Mouse (Mus musculus): ENCODE data around the gene Htt. TPM values are rescaled to one million over a fixed set of nuclear protein-coding genes. Genes with fewer than 3 reads are reported as not detected.
"Not testable (repeated sequence)": the region's sequence is repeated elsewhere in the genome, so short reads cannot be mapped to it uniquely, and the experiment has no call there.

The Htt gene
- 7.9 and 11.6 TPM in 2 replicates for polyA plus RNA-seq (2014; fragmentation: Nextera tagmentation; extraction: Ambion mirVana)

GRCm38 (mm10) chr5:34761509-34761908 lies at the start of gene Htt:
Gene Htt, plus strand, starts transcription at chr5:34761740.
- H3K27me3 ChIP-seq (replicated peaks; ENCODE audit: control insufficient read depth, insufficient read depth, low read length): no peaks in the 10 kb centered on the region
- peak within 1 kb of the TSS; percentile 82 for H3K9ac ChIP-seq (ENCODE audit: low read length)
- ATAC-seq (peak; percentile 99), DNase-seq (ENCODE audit: low spot score) (peak; percentile 99)
- WGBS: 2% methylated on average over 35 of the region's 35 CpGs
- H3K36me3 ChIP-seq (ENCODE audit: control insufficient read depth, insufficient read depth, low read length): no peaks in the 10 kb centered on the region
- peak within 1 kb of the TSS; percentile 71 for H3K4me3 ChIP-seq (ENCODE audit: low read depth, low read length)
- H3K9me3 ChIP-seq (replicated peaks; ENCODE audit: control insufficient read depth, low read length): no peaks in the 10 kb centered on the region
- H3K27ac ChIP-seq (ENCODE audit: low read depth, low read length): peak within 1 kb of the TSS; percentile 94
- H3K4me1 ChIP-seq (ENCODE audit: control insufficient read depth, insufficient read depth, low read length): peaks cover 13% of the 10 kb centered on the region
- H3K4me2 ChIP-seq (ENCODE audit: low read length): peak within 1 kb of the TSS; percentile 93

GRCm38 (mm10) chr5:34714371-34714770 lies 47.2 kb upstream of the Htt start:
- H3K27ac ChIP-seq (ENCODE audit: low read depth, low read length); DNase-seq (ENCODE audit: low spot score); H3K9me3 ChIP-seq (replicated peaks; ENCODE audit: control insufficient read depth, low read length); H3K9ac ChIP-seq (ENCODE audit: low read length); H3K27me3 ChIP-seq (replicated peaks; ENCODE audit: control insufficient read depth, insufficient read depth, low read length); H3K4me1 ChIP-seq (ENCODE audit: control insufficient read depth, insufficient read depth, low read length); ATAC-seq; H3K4me2 ChIP-seq (ENCODE audit: low read length); H3K36me3 ChIP-seq (ENCODE audit: control insufficient read depth, insufficient read depth, low read length); H3K4me3 ChIP-seq (ENCODE audit: low read depth, low read length): not testable (repeated sequence)
- WGBS: 78% methylated on average over 3 of the region's 3 CpGs

GRCm38 (mm10) chr5:34714816-34715215 lies 46.7 kb upstream of the Htt start:
- Histone ChIP-seq H3K4me3 (ENCODE audit: low read depth, low read length) (no peak overlapping the region), H3K4me1 (ENCODE audit: control insufficient read depth, insufficient read depth, low read length) (no peaks in the 10 kb centered on the region), H3K9ac (ENCODE audit: low read length) (no peak overlapping the region), H3K27me3 (replicated peaks; ENCODE audit: control insufficient read depth, insufficient read depth, low read length) (no peaks in the 10 kb centered on the region), H3K27ac (ENCODE audit: low read depth, low read length) (no peak overlapping the region), H3K4me2 (ENCODE audit: low read length) (no peak overlapping the region), H3K9me3 (replicated peaks; ENCODE audit: control insufficient read depth, low read length) (no peaks in the 10 kb centered on the region), H3K36me3 (ENCODE audit: control insufficient read depth, insufficient read depth, low read length) (no peaks in the 10 kb centered on the region)
- no peak for DNase-seq (ENCODE audit: low spot score)
- WGBS: 85% methylated on average over 5 of the region's 5 CpGs
- no peak for ATAC-seq

- Histone ChIP-seq H3K9me3 (replicated peaks; ENCODE audit: control insufficient read depth, low read length) (no peaks in the 10 kb centered on the region), H3K4me2 (ENCODE audit: low read length) (no peak overlapping the region), H3K27me3 (replicated peaks; ENCODE audit: control insufficient read depth, insufficient read depth, low read length) (no peaks in the 10 kb centered on the region), H3K36me3 (ENCODE audit: control insufficient read depth, insufficient read depth, low read length) (no peaks in the 10 kb centered on the region), H3K9ac (ENCODE audit: low read length) (no peak overlapping the region), H3K4me3 (ENCODE audit: low read depth, low read length) (no peak overlapping the region), H3K4me1 (ENCODE audit: control insufficient read depth, insufficient read depth, low read length) (no peaks in the 10 kb centered on the region), H3K27ac (ENCODE audit: low read depth, low read length) (no peak overlapping the region)
- ATAC-seq (no peak), DNase-seq (ENCODE audit: low spot score) (peak; percentile 16)
These were observed 32.4 kb upstream of the Htt start for GRCm38 (mm10) chr5:34729141-34729540.

- Histone ChIP-seq H3K4me3 (ENCODE audit: low read depth, low read length) (no peak overlapping the region), H3K9ac (ENCODE audit: low read length) (no peak overlapping the region), H3K36me3 (ENCODE audit: control insufficient read depth, insufficient read depth, low read length) (no peaks in the 10 kb centered on the region), H3K4me1 (ENCODE audit: control insufficient read depth, insufficient read depth, low read length) (no peaks in the 10 kb centered on the region), H3K9me3 (replicated peaks; ENCODE audit: control insufficient read depth, low read length) (no peaks in the 10 kb centered on the region), H3K27ac (ENCODE audit: low read depth, low read length) (no peak overlapping the region), H3K4me2 (ENCODE audit: low read length) (no peak overlapping the region), H3K27me3 (replicated peaks; ENCODE audit: control insufficient read depth, insufficient read depth, low read length) (no peaks in the 10 kb centered on the region)
- no peak for ATAC-seq
- no peak for DNase-seq (ENCODE audit: low spot score)
- WGBS: 88% methylated on average over 1 of the region's 1 CpGs
These were observed 31.3 kb upstream of the Htt start for GRCm38 (mm10) chr5:34730255-34730654.

GRCm38 (mm10) chr5:34751477-34751876 lies 10.1 kb upstream of the Htt start:
- Histone ChIP-seq H3K4me3 (ENCODE audit: low read depth, low read length) (no peak overlapping the region), H3K27me3 (replicated peaks; ENCODE audit: control insufficient read depth, insufficient read depth, low read length) (no peaks in the 10 kb centered on the region), H3K4me1 (ENCODE audit: control insufficient read depth, insufficient read depth, low read length) (no peaks in the 10 kb centered on the region), H3K36me3 (ENCODE audit: control insufficient read depth, insufficient read depth, low read length) (no peaks in the 10 kb centered on the region), H3K4me2 (ENCODE audit: low read length) (no peak overlapping the region), H3K27ac (ENCODE audit: low read depth, low read length) (no peak overlapping the region), H3K9ac (ENCODE audit: low read length) (no peak overlapping the region), H3K9me3 (replicated peaks; ENCODE audit: control insufficient read depth, low read length) (no peaks in the 10 kb centered on the region)
- 59% methylated on average over 3 of the region's 3 CpGs for WGBS
- ATAC-seq: no peak
- DNase-seq (ENCODE audit: low spot score): no peak

- 82% methylated on average over 1 of the region's 1 CpGs for WGBS
These were observed 2.8 kb upstream of the Htt start for GRCm38 (mm10) chr5:34758762-34759161.

GRCm38 (mm10) chr5:34760850-34761508 lies 561 bp upstream of the Htt start:
- ATAC-seq (peak; percentile 1; the same call in 1 of the 2 replicates), DNase-seq (ENCODE audit: low spot score) (no peak)
- peak overlapping the region; percentile 71 for H3K4me3 ChIP-seq (ENCODE audit: low read depth, low read length)
- peaks cover 13% of the 10 kb centered on the region for H3K4me1 ChIP-seq (ENCODE audit: control insufficient read depth, insufficient read depth, low read length)
- no peaks in the 10 kb centered on the region for H3K9me3 ChIP-seq (replicated peaks; ENCODE audit: control insufficient read depth, low read length)
- no peaks in the 10 kb centered on the region for H3K27me3 ChIP-seq (replicated peaks; ENCODE audit: control insufficient read depth, insufficient read depth, low read length)
- peak overlapping the region; percentile 93 for H3K4me2 ChIP-seq (ENCODE audit: low read length)
- no peaks in the 10 kb centered on the region for H3K36me3 ChIP-seq (ENCODE audit: control insufficient read depth, insufficient read depth, low read length)
- H3K9ac ChIP-seq (ENCODE audit: low read length): peak overlapping the region; percentile 82
- peak overlapping the region; percentile 94 for H3K27ac ChIP-seq (ENCODE audit: low read depth, low read length)
- WGBS: 2% methylated on average over 19 of the region's 19 CpGs

More at GRCm38 (mm10) chr5:34758762-34759161, 2.8 kb upstream of the Htt start:
- Histone ChIP-seq H3K27ac (ENCODE audit: low read depth, low read length) (no peak overlapping the region), H3K9ac (ENCODE audit: low read length) (no peak overlapping the region), H3K4me1 (ENCODE audit: control insufficient read depth, insufficient read depth, low read length) (peaks cover 13% of the 10 kb centered on the region), H3K27me3 (replicated peaks; ENCODE audit: control insufficient read depth, insufficient read depth, low read length) (no peaks in the 10 kb centered on the region), H3K9me3 (replicated peaks; ENCODE audit: control insufficient read depth, low read length) (no peaks in the 10 kb centered on the region), H3K4me3 (ENCODE audit: low read depth, low read length) (no peak overlapping the region), H3K36me3 (ENCODE audit: control insufficient read depth, insufficient read depth, low read length) (no peaks in the 10 kb centered on the region), H3K4me2 (ENCODE audit: low read length) (no peak overlapping the region)
- ATAC-seq (no peak), DNase-seq (ENCODE audit: low spot score) (no peak)

- H3K4me3 ChIP-seq (ENCODE audit: low read depth, low read length): peak overlapping the region; percentile 71
- H3K4me1 ChIP-seq (ENCODE audit: control insufficient read depth, insufficient read depth, low read length): peaks cover 13% of the 10 kb centered on the region
- peak overlapping the region; percentile 94 for H3K27ac ChIP-seq (ENCODE audit: low read depth, low read length)
- peak; percentile 28 for DNase-seq (ENCODE audit: low spot score)
- WGBS: under 1% methylated on average over 46 of the region's 54 CpGs
- H3K36me3 ChIP-seq (ENCODE audit: control insufficient read depth, insufficient read depth, low read length): no peaks in the 10 kb centered on the region
- no peaks in the 10 kb centered on the region for H3K27me3 ChIP-seq (replicated peaks; ENCODE audit: control insufficient read depth, insufficient read depth, low read length)
- no peaks in the 10 kb centered on the region for H3K9me3 ChIP-seq (replicated peaks; ENCODE audit: control insufficient read depth, low read length)
- ATAC-seq: peak; percentile 49
- peak overlapping the region; percentile 82 for H3K9ac ChIP-seq (ENCODE audit: low read length)
- peak overlapping the region; percentile 93 for H3K4me2 ChIP-seq (ENCODE audit: low read length)
These were observed 533 bp downstream of the Htt start for GRCm38 (mm10) chr5:34761934-34762611.
